Mouse (Mus musculus) brain, embryonic 14.5 days (tissue): ENCODE data around the gene Ebf1.

Experiments used
- CTCF ChIP-seq: fragments of 200-500 bp; IDR thresholded peaks from 2 replicates; pipeline ENCODE4 v1.5.1; 2012; ENCODE audit warnings: inconsistent platforms, mild to moderate bottlenecking, moderate library complexity, borderline replicate concordance; ENCODE audit not compliant: insufficient read depth, insufficient read length; ENCODE audit errors: extremely low read depth
- POLR2A ChIP-seq: fragments of 200-500 bp; IDR thresholded peaks from 2 replicates; pipeline ENCODE4 v1.6.1; 2012; ENCODE audit warnings: mild to moderate bottlenecking, inconsistent platforms, borderline replicate concordance; ENCODE audit not compliant: poor library complexity, insufficient read depth, insufficient read length, severe bottlenecking; ENCODE audit errors: extremely low read depth

- TF ChIP-seq POLR2A (no peak), CTCF (no peak)
These were observed 79.6 kb downstream of the Ebf1 start for GRCm38 (mm10) chr11:44696539-44697201.
